Mouse (Mus musculus) hindbrain, embryonic 14.5 days (tissue): ENCODE results near the gene Tmem129. TPM values are rescaled to one million over a fixed set of nuclear protein-coding genes. Genes with fewer than 3 reads are reported as not detected.
A peak's percentile ranks its signal among the peaks of the same experiment; 100 is the strongest.

Experiments
- ATAC-seq: fragments of 200-750 bp; cut with Nextera tagmentation; 2 replicates; pipeline ENCODE4 v1.8.0; 2017; ENCODE audit warnings: moderate number of reproducible peaks, mild to moderate bottlenecking, moderate TSS enrichment, moderate library complexity; ENCODE audit not compliant: low FRiP score
- DNase-seq: peaks from one replicate; pipeline ENCODE4 v3.0.0-alpha.2; 2015; ENCODE audit warnings: low spot score
- H3K27ac ChIP-seq: fragments of 300-500 bp; sonication (generic); 2 replicates; pipeline ENCODE4 v1.5.1; 2014; ENCODE audit warnings: mild to moderate bottlenecking, moderate library complexity
- H3K27me3 ChIP-seq: fragments of 300-500 bp; sonication (generic); 2 replicates; pipeline ENCODE4 v1.6.1; 2014; ENCODE audit warnings: mild to moderate bottlenecking, low read length, mixed read lengths; ENCODE audit not compliant: control insufficient read depth, insufficient read depth
- H3K36me3 ChIP-seq: fragments of 300-500 bp; sonication (generic); replicated peaks from 2 replicates; pipeline ENCODE4 v1.6.1; 2014; ENCODE audit not compliant: control insufficient read depth, insufficient read depth
- H3K4me1 ChIP-seq: fragments of 300-500 bp; sonication (generic); replicated peaks from 2 replicates; pipeline ENCODE4 v1.6.1; 2014; ENCODE audit warnings: antibody characterized with exemption, low read length, mixed read lengths; ENCODE audit not compliant: control insufficient read depth, insufficient read depth
- H3K4me2 ChIP-seq: fragments of 300-500 bp; sonication (generic); replicated peaks from 2 replicates; pipeline ENCODE4 v1.6.1; 2014; ENCODE audit warnings: mild to moderate bottlenecking, moderate library complexity
- H3K4me3 ChIP-seq: fragments of 300-500 bp; sonication (generic); replicated peaks from 2 replicates; pipeline ENCODE4 v1.5.1; 2014; ENCODE audit warnings: mild to moderate bottlenecking, low read length
- H3K9ac ChIP-seq: fragments of 300-500 bp; sonication (generic); 2 replicates; pipeline ENCODE4 v1.6.1; 2014
- H3K9me3 ChIP-seq: fragments of 300-500 bp; sonication (generic); 2 replicates; pipeline ENCODE4 v1.6.1; 2016; ENCODE audit warnings: low read length; ENCODE audit not compliant: control insufficient read depth
- WGBS: fragments of 180-500 bp; shearing (Covaris S2); extraction: QIAGEN DNeasy Blood & Tissue Kit; methylation state at CpG from one replicate; pipeline ENCODE4 v1.1.7; 2014; 5-methylcytosine and 5-hydroxymethylcytosine counted together
- polyA plus RNA-seq: library from polyadenylated mRNA; unstranded; fragments of >200 nt; fragmentation: Nextera tagmentation; extraction: Ambion mirVana; gene quantifications from 2 replicates; pipeline ENCODE4 v1.2.1, GENCODE M21; 2014

Tmem129 gene
- polyA plus RNA-seq, 1 experiment from 2014 or later, result 27.5 TPM

GRCm38 (mm10) chr5:33678244-33678643 is 20.0 kb upstream of the Tmem129 start:
- no peak for DNase-seq
- Histone ChIP-seq H3K9ac (no peak overlapping the region), H3K9me3 (no peaks in the 10 kb centered on the region), H3K27me3 (no peaks in the 10 kb centered on the region), H3K4me3 (no peak overlapping the region), H3K36me3 (no peaks in the 10 kb centered on the region), H3K27ac (no peak overlapping the region), H3K4me1 (peaks cover 6% of the 10 kb centered on the region; the same call in 1 of the 2 replicates), H3K4me2 (no peak overlapping the region)
- WGBS, result 90% methylated on average over 5 of the region's 5 CpGs
- no peak for ATAC-seq

GRCm38 (mm10) chr5:33675964-33676363 is 17.7 kb upstream of the Tmem129 start:
- no peak overlapping the region for H3K9ac ChIP-seq
- DNase-seq (peak; percentile 64), ATAC-seq (no peak)
- H3K27me3 ChIP-seq, result no peaks in the 10 kb centered on the region
- no peaks in the 10 kb centered on the region; the same call in 1 of the 2 replicates for H3K36me3 ChIP-seq
- no peaks in the 10 kb centered on the region for H3K9me3 ChIP-seq
- H3K4me3 ChIP-seq, result no peak overlapping the region
- peaks cover 6% of the 10 kb centered on the region; the same call in 1 of the 2 replicates for H3K4me1 ChIP-seq
- no peak overlapping the region for H3K4me2 ChIP-seq
- whole genome bisulfite sequencing, result 0% methylated on average over 1 of the region's 1 CpGs
- no peak overlapping the region for H3K27ac ChIP-seq

- peak; percentile 84; the same call in 1 of the 2 replicates for ATAC-seq
- no peak overlapping the region for H3K9ac ChIP-seq
Observed at GRCm38 (mm10) chr5:33674439-33674838, 16.2 kb upstream of the Tmem129 start.

GRCm38 (mm10) chr5:33671659-33672058 is 13.4 kb upstream of the Tmem129 start:
- Histone ChIP-seq H3K27ac (no peak overlapping the region), H3K4me1 (peaks cover 6% of the 10 kb centered on the region; the same call in 1 of the 2 replicates), H3K4me2 (no peak overlapping the region), H3K9ac (no peak overlapping the region), H3K9me3 (no peaks in the 10 kb centered on the region), H3K36me3 (peaks cover 11% of the 10 kb centered on the region; the same call in 1 of the 2 replicates), H3K27me3 (no peaks in the 10 kb centered on the region), H3K4me3 (no peak overlapping the region)
- WGBS, result 83% methylated on average over 5 of the region's 5 CpGs
- no peak for ATAC-seq
- DNase-seq, result no peak

More at GRCm38 (mm10) chr5:33674439-33674838, 16.2 kb upstream of the Tmem129 start:
- peak; percentile 43 for DNase-seq
- 44% methylated on average over 3 of the region's 3 CpGs for WGBS
- no peak overlapping the region for H3K4me3 ChIP-seq
- no peaks in the 10 kb centered on the region for H3K27me3 ChIP-seq
- no peak overlapping the region for H3K4me2 ChIP-seq
- H3K36me3 ChIP-seq, result peaks cover 5% of the 10 kb centered on the region; the same call in 1 of the 2 replicates
- H3K9me3 ChIP-seq, result no peaks in the 10 kb centered on the region
- H3K4me1 ChIP-seq, result peaks cover 6% of the 10 kb centered on the region; the same call in 1 of the 2 replicates
- H3K27ac ChIP-seq, result no peak overlapping the region

GRCm38 (mm10) chr5:33668223-33668622 is 10.0 kb upstream of the Tmem129 start:
- Histone ChIP-seq H3K4me2 (no peak overlapping the region), H3K9ac (no peak overlapping the region), H3K36me3 (peaks cover 20% of the 10 kb centered on the region), H3K4me3 (no peak overlapping the region), H3K4me1 (no peaks in the 10 kb centered on the region), H3K27me3 (no peaks in the 10 kb centered on the region), H3K27ac (no peak overlapping the region), H3K9me3 (no peaks in the 10 kb centered on the region)
- ATAC-seq (no peak), DNase-seq (peak; percentile 50)

GRCm38 (mm10) chr5:33658664-33659050 is 441 bp upstream of the Tmem129 start:
- DNase-seq (no peak), ATAC-seq (no peak)
- under 1% methylated on average over 26 of the region's 26 CpGs for WGBS
- Histone ChIP-seq H3K36me3 (peaks cover 16% of the 10 kb centered on the region), H3K4me3 (peak overlapping the region; percentile 53), H3K9me3 (no peaks in the 10 kb centered on the region), H3K9ac (peak overlapping the region; percentile 45), H3K4me2 (peak overlapping the region; percentile 71), H3K4me1 (peaks cover 16% of the 10 kb centered on the region), H3K27me3 (no peaks in the 10 kb centered on the region), H3K27ac (no peak overlapping the region)

GRCm38 (mm10) chr5:33657251-33657786 is 897 bp downstream of the Tmem129 start:
- H3K4me2 ChIP-seq, result peak overlapping the region; percentile 71
- H3K36me3 ChIP-seq, result peaks cover 21% of the 10 kb centered on the region
- H3K4me3 ChIP-seq, result peak overlapping the region; percentile 53
- peak overlapping the region; percentile 67 for H3K9ac ChIP-seq
- WGBS, result 0% methylated on average over 32 of the region's 32 CpGs
- no peaks in the 10 kb centered on the region for H3K27me3 ChIP-seq
- peak overlapping the region; percentile 96 for H3K27ac ChIP-seq
- peaks cover 19% of the 10 kb centered on the region for H3K4me1 ChIP-seq
- ATAC-seq (peak; percentile 19; the same call in 1 of the 2 replicates), DNase-seq (no peak)
- no peaks in the 10 kb centered on the region for H3K9me3 ChIP-seq

GRCm38 (mm10) chr5:33656739-33657138 is 1.5 kb downstream of the Tmem129 start:
- ATAC-seq, result no peak
- Histone ChIP-seq H3K27me3 (no peaks in the 10 kb centered on the region), H3K4me2 (peak overlapping the region; percentile 71), H3K36me3 (peaks cover 21% of the 10 kb centered on the region), H3K27ac (no peak overlapping the region; the same call in 1 of the 2 replicates), H3K9ac (peak overlapping the region; percentile 67), H3K9me3 (no peaks in the 10 kb centered on the region), H3K4me1 (peaks cover 19% of the 10 kb centered on the region), H3K4me3 (peak overlapping the region; percentile 53)
- 29% methylated on average over 1 of the region's 1 CpGs for WGBS
- no peak for DNase-seq

GRCm38 (mm10) chr5:33655251-33655840 is 2.9 kb downstream of the Tmem129 start:
- H3K4me1 ChIP-seq, result peaks cover 30% of the 10 kb centered on the region
- H3K27me3 ChIP-seq, result no peaks in the 10 kb centered on the region
- no peak overlapping the region for H3K4me3 ChIP-seq
- H3K9me3 ChIP-seq, result no peaks in the 10 kb centered on the region
- WGBS, result 93% methylated on average over 10 of the region's 10 CpGs
- peaks cover 21% of the 10 kb centered on the region for H3K36me3 ChIP-seq
- no peak overlapping the region for H3K27ac ChIP-seq
- ATAC-seq, result no peak
- no peak overlapping the region for H3K4me2 ChIP-seq
- DNase-seq, result no peak
- no peak overlapping the region for H3K9ac ChIP-seq
